Mouse (Mus musculus) layer of hippocampus, adult 8-10 months (tissue): ENCODE data around the gene Gm8897. TPM values are rescaled to one million over a fixed set of nuclear protein-coding genes. Genes with fewer than 3 reads are reported as not detected.
"Not testable (repeated sequence)": the region's sequence is repeated elsewhere in the genome, so short reads cannot be mapped to it uniquely, and the experiment has no call there.

Source experiments
- DNase-seq, 2 experiments: peaks; one replicate each; pipeline ENCODE4 v3.0.0; 2022; ENCODE audit warnings: low spot score in 2 of 2
- total RNA-seq, 4 experiments: library from RNA; stranded (reverse); gene quantifications; 2 replicates each; pipeline ENCODE4 v1.2.4; 2022

Gm8897 gene
- not detected for total RNA-seq

DNA sequence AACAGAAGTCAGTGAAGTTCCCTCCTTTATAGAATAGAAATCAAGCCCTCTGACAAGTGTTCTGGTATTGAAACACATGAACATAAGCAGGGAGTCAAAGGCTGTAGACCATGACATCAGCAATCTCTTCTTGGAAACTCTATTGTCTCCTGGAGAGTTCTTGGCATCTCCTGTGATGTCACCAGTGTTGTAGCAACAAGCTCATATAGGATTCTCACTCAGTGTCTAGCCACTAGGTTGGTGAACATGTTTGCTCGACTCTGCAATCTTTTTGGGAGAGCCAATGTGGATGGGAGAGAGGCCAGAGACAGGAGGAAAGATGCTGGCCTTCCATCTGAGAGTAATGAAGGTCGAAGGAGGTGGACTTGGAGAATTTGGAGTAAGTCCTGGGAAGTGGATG lies at the start of gene Gm8897:
Gm8897 (plus strand) TSS at position 301 of the 400 bp plus-strand sequence.
- DNase-seq, result not testable (repeated sequence)

DNA sequence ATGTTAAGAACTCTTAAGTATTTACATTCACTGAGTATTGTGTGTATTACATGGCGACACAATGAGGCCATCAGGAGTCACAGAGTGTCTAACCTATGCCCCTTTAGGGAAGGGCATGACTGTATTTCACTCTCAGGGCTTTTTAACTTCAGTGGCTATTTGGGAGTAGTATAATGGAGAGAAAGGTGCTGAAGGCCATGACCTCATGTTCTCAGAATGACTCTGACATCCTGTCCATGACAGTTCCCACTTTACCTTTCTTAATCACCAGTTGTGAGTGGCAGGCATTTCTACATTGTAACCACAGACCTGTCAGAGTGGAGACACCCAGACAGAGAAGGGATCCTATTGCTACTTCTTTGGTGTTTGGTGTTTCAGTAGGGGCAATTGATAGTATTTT lies 473 bp downstream of the Gm8897 start:
- DNase-seq, result not testable (repeated sequence)

Other genes with a start within 250 kb of the Gm8897 start
- gene Gm5861, start 233.3 kb upstream of the Gm8897 start, total RNA-seq, result not detected
- gene Gm8890, start 160.4 kb upstream of the Gm8897 start, total RNA-seq, result not detected
- gene Speer1, start 74.9 kb upstream of the Gm8897 start, total RNA-seq, result not detected
- gene Gm8906, start 86.3 kb downstream of the Gm8897 start, total RNA-seq, result not detected
- gene Gm6460, start 178.5 kb downstream of the Gm8897 start, total RNA-seq, result not detected